Mouse (Mus musculus): ENCODE measurements around the gene Bcam. TPM values are rescaled to one million over a fixed set of nuclear protein-coding genes. Genes with fewer than 3 reads are reported as not detected.

The Bcam gene
- total RNA-seq, 1 experiment from 2014 or later: not detected

DNA sequence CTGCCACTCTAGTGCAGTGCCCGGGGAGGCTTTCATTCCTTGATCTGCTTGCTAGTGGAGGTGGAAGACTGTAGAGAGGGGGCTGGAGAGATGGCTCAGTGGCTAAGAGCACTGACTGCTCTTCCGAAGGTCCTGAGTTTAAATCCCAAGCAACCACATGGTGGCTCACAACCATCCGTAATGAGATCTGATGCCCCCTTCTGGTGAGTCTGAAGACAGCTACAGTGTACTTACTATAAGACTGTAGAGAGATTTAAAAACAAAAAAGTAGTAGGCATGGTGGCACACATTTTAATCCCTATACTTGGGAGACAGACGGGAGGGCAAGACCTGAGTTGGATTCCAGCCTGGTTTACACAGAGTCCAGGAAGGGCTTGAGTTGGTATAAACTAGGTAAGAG is 58.4 kb downstream of the Bcam start:
- ATAC-seq (replicated peaks; ENCODE audit: insufficient number of reproducible peaks, low FRiP score, low TSS enrichment, poor library complexity, severe bottlenecking): no peak

DNA sequence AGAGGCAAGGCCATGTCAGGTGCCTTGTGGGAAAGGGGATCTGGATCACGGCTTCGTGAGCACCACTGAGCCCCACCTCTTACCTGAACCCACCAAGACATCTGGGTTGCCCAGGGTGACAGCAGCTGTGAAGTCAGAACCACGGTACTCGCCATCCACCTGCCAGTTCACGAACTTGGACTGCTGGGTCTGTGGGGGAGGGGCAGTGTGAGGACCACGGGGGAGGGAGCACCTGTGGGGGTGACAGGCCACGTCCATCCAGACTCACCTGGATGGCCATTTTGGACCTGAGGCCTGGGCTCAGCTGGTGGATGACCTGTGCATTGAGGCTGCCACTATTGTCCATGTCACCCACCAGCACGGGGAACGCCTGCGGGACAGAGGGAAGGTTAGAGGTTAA is 60.2 kb downstream of the Bcam start:
- no peak for ATAC-seq (replicated peaks; ENCODE audit: insufficient number of reproducible peaks, low FRiP score, low TSS enrichment, poor library complexity, severe bottlenecking)

Other genes with a start within 250 kb of the Bcam start
- gene Ppp1r37, start 207.9 kb downstream of the Bcam start, total RNA-seq (2017): 8.9 to 26.0 TPM (median 18.8 TPM) in 3 replicates
- 4.2 to 8.9 TPM (median 5.1 TPM) in 3 replicates for gene Zfp296, start 193.7 kb downstream of the Bcam start, total RNA-seq (2017)
- 52.9 to 68.5 TPM (median 62.3 TPM) in 3 replicates for gene Gemin7, start 193.4 kb downstream of the Bcam start, total RNA-seq (2017)
- gene Clasrp, start 166.5 kb downstream of the Bcam start, total RNA-seq (2017): 43.4 to 59.5 TPM (median 53.5 TPM) in 3 replicates
- gene Relb, start 141.6 kb downstream of the Bcam start, total RNA-seq (2017): 26.3 to 29.9 TPM (median 27.3 TPM) in 3 replicates
- gene Clptm1, start 106.0 kb downstream of the Bcam start, total RNA-seq (2017): 42.6 to 53.9 TPM (median 51.1 TPM) in 3 replicates
- 221 to 583 TPM (median 515 TPM) in 3 replicates for gene Apoc2, start 93.1 kb downstream of the Bcam start, total RNA-seq (2017)
- not detected in 3 replicates for gene Gm44805, start 89.6 kb downstream of the Bcam start, total RNA-seq (2017)
- 0.48 TPM in 1 of 3 replicates, not detected in the others for gene Apoc4, start 89.5 kb downstream of the Bcam start, total RNA-seq (2017)
- gene Apoc1, start 78.4 kb downstream of the Bcam start, total RNA-seq (2017): 10.9 to 16.5 TPM (median 12.4 TPM) in 3 replicates
- gene Apoe, start 71.8 kb downstream of the Bcam start, total RNA-seq (2017): 4,026 to 6,646 TPM (median 6,582 TPM) in 3 replicates
- gene Tomm40, start 55.6 kb downstream of the Bcam start, total RNA-seq (2017): 19.6 to 24.2 TPM (median 23.8 TPM) in 3 replicates
- gene Nectin2, start 20.5 kb downstream of the Bcam start, total RNA-seq (2017): not detected in 3 replicates
- gene Cblc, start 25.8 kb upstream of the Bcam start, total RNA-seq (2017): not detected in 3 replicates
- gene Bcl3, start 51.8 kb upstream of the Bcam start, total RNA-seq (2017): 13.7 to 16.6 TPM (median 13.9 TPM) in 3 replicates
- gene Gm19345, start 81.0 kb upstream of the Bcam start, total RNA-seq (2017): not detected in 3 replicates
- 0.39 TPM in 1 of 3 replicates, not detected in the others for gene Ceacam16, start 90.3 kb upstream of the Bcam start, total RNA-seq (2017)
- 0.38 to 1.2 TPM (median 0.75 TPM) in 3 replicates for gene Ceacam19, start 116.9 kb upstream of the Bcam start, total RNA-seq (2017)
- gene Pvr, start 150.1 kb upstream of the Bcam start, total RNA-seq (2017): 8.2 to 13.6 TPM (median 12.2 TPM) in 3 replicates
- gene Igsf23, start 179.7 kb upstream of the Bcam start, total RNA-seq (2017): 0.75 TPM in 1 of 3 replicates, not detected in the others
- not detected in 3 replicates for gene Ceacam20, start 194.4 kb upstream of the Bcam start, total RNA-seq (2017)
- not detected in 3 replicates for gene Nlrp9b, start 220.4 kb upstream of the Bcam start, total RNA-seq (2017)